Mouse (Mus musculus) stomach, postnatal 0 days (tissue): Measurements from ENCODE around the gene Zc3h15. TPM values are rescaled to one million over a fixed set of nuclear protein-coding genes. Genes with fewer than 3 reads are reported as not detected.

Experiments used
- ATAC-seq: fragments of 200-750 bp; cut with Nextera tagmentation; 2 replicates; pipeline ENCODE4 v1.8.0; 2017; ENCODE audit not compliant: low FRiP score, low TSS enrichment
- DNase-seq: peaks from one replicate; pipeline ENCODE4 v3.0.0-alpha.2; 2016; ENCODE audit warnings: low spot score
- H3K27ac ChIP-seq: fragments of 300-500 bp; sonication (generic); replicated peaks from 2 replicates; pipeline ENCODE4 v1.5.1; 2014; ENCODE audit warnings: mild to moderate bottlenecking, control low read depth
- H3K27me3 ChIP-seq: fragments of 300-500 bp; sonication (generic); 2 replicates; pipeline ENCODE4 v1.6.1; 2014; ENCODE audit warnings: low read length; ENCODE audit not compliant: control insufficient read depth, insufficient read depth
- H3K36me3 ChIP-seq: fragments of 300-500 bp; sonication (generic); 2 replicates; pipeline ENCODE4 v1.6.1; 2014; ENCODE audit warnings: low read length, mixed read lengths; ENCODE audit not compliant: control insufficient read depth, insufficient read depth
- H3K4me1 ChIP-seq: fragments of 300-500 bp; sonication (generic); replicated peaks from 2 replicates; pipeline ENCODE4 v1.6.1; 2014; ENCODE audit warnings: antibody characterized with exemption; ENCODE audit not compliant: control insufficient read depth, insufficient read depth
- H3K4me2 ChIP-seq: fragments of 300-500 bp; sonication (generic); replicated peaks from 2 replicates; pipeline ENCODE4 v1.6.1; 2014; ENCODE audit warnings: low read depth, mild to moderate bottlenecking, control low read depth, moderate library complexity
- H3K4me3 ChIP-seq: fragments of 300-500 bp; sonication (generic); 2 replicates; pipeline ENCODE4 v1.5.1; 2014; ENCODE audit warnings: low read depth, low read length, control low read depth
- H3K9ac ChIP-seq: fragments of 300-500 bp; sonication (generic); 2 replicates; pipeline ENCODE4 v1.6.1; 2014; ENCODE audit warnings: mild to moderate bottlenecking, low read length, control low read depth, mixed read lengths
- H3K9me3 ChIP-seq: fragments of 300-500 bp; sonication (generic); 2 replicates; pipeline ENCODE4 v1.6.1; 2016; ENCODE audit warnings: low read length; ENCODE audit not compliant: control insufficient read depth
- CTCF ChIP-seq: IDR thresholded peaks from 2 replicates; pipeline ENCODE4 v1.5.1; 2016; ENCODE audit warnings: antibody characterized with exemption, low read depth, mild to moderate bottlenecking, moderate library complexity
- EP300 ChIP-seq: optimal IDR thresholded peaks from 2 replicates; pipeline ENCODE3; 2016; ENCODE audit warnings: antibody characterized with exemption
- WGBS: fragments of 180-500 bp; shearing (Covaris S2); extraction: QIAGEN DNeasy Blood & Tissue Kit; methylation state at CpG from one replicate; pipeline ENCODE4 v1.1.7; 2014; 5-methylcytosine and 5-hydroxymethylcytosine counted together
- polyA plus RNA-seq: library from polyadenylated mRNA; unstranded; fragments of >200 nt; fragmentation: Nextera tagmentation; extraction: Ambion mirVana; gene quantifications from 2 replicates; pipeline ENCODE4 v1.2.1, GENCODE M21; 2015

Zc3h15 gene
- polyA plus RNA-seq, 1 experiment from 2014 or later: 106 TPM

DNA sequence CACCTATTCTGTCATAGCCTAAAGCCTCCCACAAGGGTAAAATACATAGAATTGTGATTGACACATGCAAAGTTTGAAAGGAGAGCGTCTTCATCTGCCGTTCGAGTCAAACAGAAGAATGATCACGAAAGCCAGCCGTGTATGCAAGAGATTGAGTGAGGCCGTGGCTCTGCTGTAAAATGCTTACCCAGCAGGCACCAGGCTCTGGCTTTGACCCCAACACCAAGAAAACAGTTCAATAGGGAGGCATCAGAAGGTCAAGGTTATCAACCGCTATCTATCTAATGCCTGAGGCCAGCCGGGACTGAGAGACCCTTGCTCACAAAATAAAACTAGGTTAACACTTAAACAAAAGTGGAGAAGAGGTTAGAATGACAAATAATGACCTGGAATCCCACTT lies 40.5 kb downstream of the Zc3h15 start:
- no peaks in the 10 kb centered on the region for H3K27me3 ChIP-seq
- no peaks in the 10 kb centered on the region for H3K36me3 ChIP-seq
- H3K4me1 ChIP-seq: no peaks in the 10 kb centered on the region
- H3K4me2 ChIP-seq: no peak overlapping the region
- no peaks in the 10 kb centered on the region for H3K9me3 ChIP-seq
- DNase-seq (no peak), ATAC-seq (no peak)
- WGBS: 69% methylated on average over 8 of the region's 8 CpGs
- no peak overlapping the region for H3K4me3 ChIP-seq
- TF ChIP-seq CTCF (no peak), EP300 (no peak)
- H3K27ac ChIP-seq: no peak overlapping the region
- no peak overlapping the region for H3K9ac ChIP-seq

DNA sequence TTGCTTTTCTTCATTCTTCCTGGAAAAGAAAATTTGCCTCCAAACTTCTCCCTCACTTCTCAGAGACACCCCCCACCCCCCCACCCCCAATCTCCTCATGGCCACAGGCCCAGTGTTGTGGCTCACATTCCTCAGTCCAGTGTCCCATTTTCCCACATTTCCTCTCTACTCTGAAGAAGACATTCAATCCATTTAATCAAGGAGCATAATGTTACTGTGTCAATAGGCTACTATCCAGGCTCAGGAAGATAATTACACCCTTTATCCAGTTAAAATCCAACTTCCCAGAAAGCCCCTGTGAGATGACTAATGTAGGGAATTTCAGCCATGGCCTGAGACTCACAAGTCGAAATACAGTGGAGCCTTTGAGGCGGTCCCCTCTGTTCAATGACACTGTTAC lies 46.1 kb downstream of the Zc3h15 start:
- Histone ChIP-seq H3K4me1 (no peaks in the 10 kb centered on the region), H3K27me3 (no peaks in the 10 kb centered on the region), H3K9ac (no peak overlapping the region), H3K9me3 (no peaks in the 10 kb centered on the region), H3K4me2 (no peak overlapping the region), H3K4me3 (no peak overlapping the region), H3K36me3 (no peaks in the 10 kb centered on the region), H3K27ac (no peak overlapping the region)
- 54% methylated on average over 2 of the region's 2 CpGs for WGBS
- ATAC-seq: no peak
- TF ChIP-seq CTCF: no peak
- TF ChIP-seq EP300: no peak
- no peak for DNase-seq

DNA sequence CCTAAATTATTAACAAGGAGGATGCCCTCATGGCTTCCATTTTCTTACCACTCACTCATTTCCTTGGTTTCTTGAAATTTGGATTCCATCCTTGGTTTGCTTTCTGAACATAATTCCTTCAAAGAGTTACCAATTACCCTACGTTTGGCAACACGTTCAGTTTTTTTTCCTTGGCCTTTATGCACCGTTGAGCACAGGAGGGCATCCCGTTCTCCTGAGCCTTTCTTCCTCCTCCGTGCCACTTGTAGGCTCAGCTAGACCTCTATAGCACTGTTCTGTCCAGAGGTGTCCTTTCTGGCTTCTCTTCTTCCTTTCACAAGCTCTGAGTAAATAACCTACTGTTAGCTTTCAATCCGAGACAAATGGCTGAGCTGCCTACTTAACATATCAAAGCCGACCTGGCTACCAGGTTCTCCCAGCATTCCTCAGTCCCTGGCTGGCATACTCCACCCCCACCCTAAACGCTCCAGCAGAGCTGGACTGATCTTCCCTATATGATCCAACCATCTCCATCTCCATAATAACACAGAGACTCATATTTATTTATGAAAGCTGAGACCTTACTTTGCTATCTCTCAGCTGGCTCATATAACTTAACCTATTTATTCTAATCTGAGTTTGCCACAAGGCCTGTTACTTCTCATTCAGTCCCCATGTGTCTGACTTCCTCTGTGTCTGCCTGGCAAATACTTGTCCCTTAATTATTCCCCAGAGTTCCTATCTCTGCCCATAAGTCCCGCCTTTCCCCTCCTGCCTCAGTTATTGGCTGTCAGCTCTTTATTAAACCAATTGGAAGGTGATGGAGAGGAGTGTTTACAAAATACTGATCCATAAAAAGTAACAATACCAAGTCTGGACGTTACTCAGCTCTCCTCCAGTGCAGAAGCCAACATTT lies 48.7 kb downstream of the Zc3h15 start:
- ATAC-seq: no peak
- WGBS: 40% methylated on average over 10 of the region's 10 CpGs
- no peaks in the 10 kb centered on the region for H3K9me3 ChIP-seq
- H3K4me1 ChIP-seq: no peaks in the 10 kb centered on the region
- TF ChIP-seq EP300 (no peak), CTCF (no peak)
- no peak overlapping the region for H3K27ac ChIP-seq
- H3K4me3 ChIP-seq: no peak overlapping the region
- H3K27me3 ChIP-seq: no peaks in the 10 kb centered on the region
- no peak for DNase-seq
- H3K9ac ChIP-seq: no peak overlapping the region
- no peaks in the 10 kb centered on the region for H3K36me3 ChIP-seq
- H3K4me2 ChIP-seq: no peak overlapping the region

DNA sequence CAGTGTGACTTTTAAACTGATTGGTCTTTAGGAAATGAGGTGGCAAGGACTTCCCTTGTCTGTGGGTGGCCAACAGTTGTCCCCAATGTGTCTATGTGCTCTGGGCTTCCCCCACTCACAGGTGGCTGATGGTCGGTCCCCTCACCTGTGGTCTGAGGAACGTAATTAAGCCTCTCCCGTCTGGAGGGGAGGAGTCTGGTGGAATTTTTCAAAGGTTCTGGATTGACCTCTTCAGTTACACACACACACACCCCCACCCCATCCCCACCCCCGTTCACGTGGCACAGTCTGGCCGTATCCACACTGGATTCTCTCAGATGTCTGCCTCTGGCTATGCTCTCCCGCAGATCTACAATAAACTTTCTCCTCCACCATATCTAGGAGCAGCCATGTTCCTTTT lies 49.8 kb downstream of the Zc3h15 start:
- TF ChIP-seq CTCF: no peak
- TF ChIP-seq EP300: no peak
- Histone ChIP-seq H3K9me3 (no peaks in the 10 kb centered on the region), H3K4me1 (no peaks in the 10 kb centered on the region)

DNA sequence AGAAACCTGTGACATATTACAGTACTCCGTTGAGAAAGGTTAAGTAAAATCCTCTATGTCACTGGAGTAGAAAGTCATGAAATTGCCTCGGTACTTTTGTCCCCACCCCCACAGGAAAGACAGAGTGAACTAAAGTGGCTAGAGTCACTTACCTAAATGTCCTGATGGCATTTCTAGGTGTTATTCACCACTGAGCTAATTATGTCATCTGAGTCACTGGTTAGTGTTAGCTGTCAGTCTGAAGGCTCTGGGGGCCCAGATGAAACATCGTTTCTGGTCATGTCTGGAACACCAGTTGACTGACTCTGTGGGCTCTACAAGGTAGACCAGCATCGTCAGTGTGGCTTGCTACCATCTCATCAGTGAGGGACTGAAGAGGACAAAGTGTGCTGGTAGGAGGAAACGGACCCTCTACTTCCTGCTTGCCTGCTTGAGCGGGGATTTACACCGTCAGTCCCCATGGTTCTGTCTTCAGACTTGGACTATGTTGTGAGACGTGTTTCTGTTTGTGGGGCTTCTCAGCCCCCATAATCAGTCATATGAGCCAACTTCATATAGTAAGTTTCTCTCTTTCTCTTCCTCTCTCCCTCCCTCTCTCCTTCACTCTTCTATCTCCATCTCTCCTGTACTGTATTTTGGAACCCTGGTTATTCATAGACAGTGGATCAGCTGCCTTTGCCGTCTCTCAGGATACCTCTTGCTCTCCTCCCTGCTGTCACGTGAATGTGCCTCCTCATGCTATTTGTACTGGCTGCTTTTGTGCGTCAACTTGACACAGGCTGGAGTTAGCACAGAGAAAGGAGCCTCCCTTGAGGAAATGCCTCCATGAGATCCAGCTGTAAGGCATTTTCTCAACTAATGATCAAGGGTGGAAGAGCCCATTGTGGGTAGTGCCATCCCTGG lies 51.4 kb downstream of the Zc3h15 start:
- Histone ChIP-seq H3K4me3 (no peak overlapping the region), H3K36me3 (no peaks in the 10 kb centered on the region), H3K4me2 (no peak overlapping the region), H3K9ac (no peak overlapping the region), H3K9me3 (no peaks in the 10 kb centered on the region), H3K27ac (no peak overlapping the region), H3K27me3 (no peaks in the 10 kb centered on the region), H3K4me1 (no peaks in the 10 kb centered on the region)
- 69% methylated on average over 11 of the region's 11 CpGs for WGBS
- DNase-seq (no peak), ATAC-seq (no peak)
- TF ChIP-seq CTCF (no peak), EP300 (no peak)

More for the DNA sequence above, 49.8 kb downstream of the Zc3h15 start:
- WGBS: 60% methylated on average over 7 of the region's 7 CpGs
- no peaks in the 10 kb centered on the region for H3K27me3 ChIP-seq
- no peak for ATAC-seq
- H3K4me2 ChIP-seq: no peak overlapping the region
- no peak overlapping the region for H3K9ac ChIP-seq
- DNase-seq: no peak
- no peak overlapping the region for H3K4me3 ChIP-seq
- no peak overlapping the region for H3K27ac ChIP-seq
- no peaks in the 10 kb centered on the region for H3K36me3 ChIP-seq
